Mouse (Mus musculus) heart, embryonic 12.5 days (tissue): Measurements from ENCODE around the gene Zkscan2. TPM values are rescaled to one million over a fixed set of nuclear protein-coding genes. Genes with fewer than 3 reads are reported as not detected.
A peak's percentile ranks its signal among the peaks of the same experiment; 100 is the strongest.

Experiments
- ATAC-seq: fragments of 200-750 bp; cut with Nextera tagmentation; 2 replicates; pipeline ENCODE4 v1.8.0; 2017; ENCODE audit warnings: moderate TSS enrichment, moderate library complexity; ENCODE audit not compliant: insufficient number of reproducible peaks, low FRiP score
- H3K27ac ChIP-seq: fragments of 300-500 bp; sonication (generic); 2 replicates; pipeline ENCODE4 v1.5.1; 2016; ENCODE audit warnings: mild to moderate bottlenecking, moderate library complexity; ENCODE audit not compliant: poor library complexity, severe bottlenecking
- H3K27me3 ChIP-seq: fragments of 300-500 bp; sonication (generic); replicated peaks from 2 replicates; pipeline ENCODE4 v1.6.1; 2016; ENCODE audit warnings: mild to moderate bottlenecking, moderate library complexity
- H3K36me3 ChIP-seq: fragments of 300-500 bp; sonication (generic); 2 replicates; pipeline ENCODE4 v1.6.1; 2016; ENCODE audit warnings: mild to moderate bottlenecking, moderate library complexity
- H3K4me1 ChIP-seq: fragments of 300-500 bp; sonication (generic); replicated peaks from 2 replicates; pipeline ENCODE4 v1.6.1; 2016; ENCODE audit warnings: mild to moderate bottlenecking
- H3K4me2 ChIP-seq: fragments of 300-500 bp; sonication (generic); 2 replicates; pipeline ENCODE4 v1.6.1; 2016; ENCODE audit warnings: mild to moderate bottlenecking, moderate library complexity
- H3K4me3 ChIP-seq: fragments of 300-500 bp; sonication (generic); 2 replicates; pipeline ENCODE4 v1.5.1; 2016; ENCODE audit warnings: mild to moderate bottlenecking
- H3K9ac ChIP-seq: fragments of 300-500 bp; sonication (generic); 2 replicates; pipeline ENCODE4 v1.6.1; 2016; ENCODE audit warnings: mild to moderate bottlenecking, moderate library complexity
- H3K9me3 ChIP-seq: fragments of 300-500 bp; sonication (generic); replicated peaks from 2 replicates; pipeline ENCODE4 v1.6.1; 2016; ENCODE audit warnings: mild to moderate bottlenecking, moderate library complexity
- WGBS: fragments of 180-500 bp; shearing (Covaris S2); methylation state at CpG from one replicate; pipeline ENCODE4 v1.1.7; 2016; 5-methylcytosine and 5-hydroxymethylcytosine counted together
- polyA plus RNA-seq: library from polyadenylated mRNA; unstranded; fragments of >200 nt; fragmentation: Nextera tagmentation; extraction: Ambion mirVana; gene quantifications from 2 replicates; pipeline ENCODE4 v1.2.1, GENCODE M21; 2016

Zkscan2 gene
- polyA plus RNA-seq, 1 experiment from 2014 or later, result 3.2 TPM

DNA sequence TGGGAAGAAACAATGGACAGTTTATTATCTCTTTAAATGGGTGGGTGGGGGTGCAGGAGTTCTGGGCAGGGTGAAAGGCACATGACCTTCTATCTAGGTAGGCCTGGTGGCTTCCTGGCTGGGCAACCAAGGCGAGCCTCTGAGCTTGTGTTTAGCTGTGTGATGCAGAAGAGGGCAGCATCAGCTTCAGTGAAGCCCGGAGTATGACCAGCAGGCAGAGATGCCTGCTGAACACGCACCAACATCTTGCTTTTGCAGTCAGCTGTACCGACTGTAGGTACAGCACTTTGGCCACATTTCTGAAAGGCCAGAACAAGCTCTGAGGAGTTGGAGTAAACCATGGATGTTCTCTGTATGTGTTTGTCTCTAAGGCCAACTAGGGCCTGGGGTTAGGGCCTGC lies 36.7 kb downstream of the Zkscan2 start:
- H3K9ac ChIP-seq, result no peak overlapping the region
- no peaks in the 10 kb centered on the region for H3K36me3 ChIP-seq
- 0 out of 2 replicates have a peak overlapping the region, but pooled peaks have one; percentile 4 for H3K4me3 ChIP-seq
- no peak for ATAC-seq
- peaks cover 24% of the 10 kb centered on the region for H3K4me1 ChIP-seq
- H3K27me3 ChIP-seq, result no peaks in the 10 kb centered on the region
- H3K9me3 ChIP-seq, result no peaks in the 10 kb centered on the region
- H3K27ac ChIP-seq, result no peak overlapping the region
- 74% methylated on average over 4 of the region's 4 CpGs for WGBS
- 0 out of 2 replicates have a peak overlapping the region, but pooled peaks have one; percentile 10 for H3K4me2 ChIP-seq

DNA sequence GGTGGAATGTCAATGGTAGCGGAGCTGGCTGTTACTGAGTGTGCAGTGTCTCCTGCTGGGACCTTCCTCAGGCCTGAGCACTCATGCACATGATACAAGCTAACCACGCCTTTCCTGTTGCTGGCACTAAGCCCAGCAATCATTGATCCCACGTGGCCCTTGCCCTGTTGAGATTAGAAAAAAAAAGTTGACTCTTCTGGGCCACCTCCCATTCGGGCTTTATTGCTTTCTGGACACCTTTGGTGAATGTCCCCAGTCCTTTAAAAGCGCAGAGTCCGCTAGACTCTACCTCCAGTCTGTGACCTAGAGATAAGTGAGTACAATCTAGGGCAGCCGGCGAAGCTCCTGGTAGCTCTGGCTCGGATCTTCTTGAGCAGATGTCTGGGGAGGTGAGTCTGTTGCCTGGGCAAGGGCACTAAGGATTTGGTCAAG lies 38.2 kb downstream of the Zkscan2 start, which contains the start of gene Aqp8:
Aqp8 (plus strand) TSS at position 222 of the 432 bp plus-strand sequence.
- H3K4me3 ChIP-seq, result no peak within 1 kb of the TSS
- peaks cover 16% of the 10 kb centered on the region for H3K4me1 ChIP-seq
- H3K27me3 ChIP-seq, result no peaks in the 10 kb centered on the region
- no peak within 1 kb of the TSS for H3K9ac ChIP-seq
- peak; percentile 87 for ATAC-seq
- H3K9me3 ChIP-seq, result no peaks in the 10 kb centered on the region
- H3K27ac ChIP-seq, result peak within 1 kb of the TSS; percentile 47
- WGBS, result 38% methylated on average over 9 of the region's 9 CpGs
- H3K36me3 ChIP-seq, result no peaks in the 10 kb centered on the region
- peak within 1 kb of the TSS; percentile 17; the same call in 1 of the 2 replicates for H3K4me2 ChIP-seq

DNA sequence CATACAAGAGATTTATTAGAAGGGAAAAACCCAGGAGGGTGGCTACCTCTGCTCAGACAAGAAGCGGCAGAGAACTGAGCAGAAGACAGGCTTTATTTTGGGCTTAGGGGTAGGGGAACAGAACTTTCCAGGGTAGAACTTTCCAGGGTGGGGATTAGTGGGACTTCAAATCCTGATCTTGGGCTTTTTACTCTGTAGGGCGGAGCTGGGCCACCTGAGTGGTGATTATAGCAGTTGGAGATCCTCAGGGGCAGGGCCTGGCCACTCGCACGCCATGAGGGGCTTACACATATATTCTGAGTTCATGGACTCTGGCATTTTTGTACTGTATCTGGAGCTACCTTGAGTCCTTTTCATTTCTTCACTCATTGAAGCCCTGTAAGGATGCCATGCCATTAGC lies 38.9 kb downstream of the Zkscan2 start:
- no peak overlapping the region for H3K9ac ChIP-seq
- no peak overlapping the region; the same call in 1 of the 2 replicates for H3K27ac ChIP-seq
- H3K9me3 ChIP-seq, result no peaks in the 10 kb centered on the region
- ATAC-seq, result no peak
- no peaks in the 10 kb centered on the region for H3K36me3 ChIP-seq
- no peaks in the 10 kb centered on the region for H3K27me3 ChIP-seq
- WGBS, result 80% methylated on average over 4 of the region's 4 CpGs
- H3K4me1 ChIP-seq, result peaks cover 14% of the 10 kb centered on the region
- H3K4me2 ChIP-seq, result no peak overlapping the region; the same call in 1 of the 2 replicates
- H3K4me3 ChIP-seq, result no peak overlapping the region

DNA sequence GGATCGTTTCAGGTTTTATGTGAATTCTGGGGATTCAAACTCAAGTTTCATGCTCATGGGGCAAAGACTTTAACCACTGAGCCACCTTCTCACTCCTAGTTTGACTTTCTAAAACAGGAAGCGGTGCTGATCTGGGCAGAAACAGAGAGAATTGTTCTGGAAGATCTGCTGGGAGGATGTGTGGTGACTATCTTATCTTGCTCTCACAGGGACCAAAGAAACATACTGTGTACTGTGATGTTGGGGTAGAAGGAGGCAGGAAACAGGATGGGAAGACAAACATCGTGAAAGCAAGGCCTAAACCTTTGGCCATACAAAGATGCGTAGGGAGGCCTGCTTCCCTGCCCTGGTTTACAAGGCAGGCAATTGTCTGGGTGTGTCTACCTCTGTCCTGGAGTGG lies 41.0 kb downstream of the Zkscan2 start:
- no peaks in the 10 kb centered on the region for H3K36me3 ChIP-seq
- H3K27me3 ChIP-seq, result no peaks in the 10 kb centered on the region
- peaks cover 14% of the 10 kb centered on the region for H3K4me1 ChIP-seq
- peak overlapping the region; percentile 48; the same call in 1 of the 2 replicates for H3K27ac ChIP-seq
- WGBS, result 48% methylated on average over 4 of the region's 4 CpGs
- H3K9ac ChIP-seq, result no peak overlapping the region
- no peaks in the 10 kb centered on the region for H3K9me3 ChIP-seq
- no peak overlapping the region for H3K4me2 ChIP-seq
- no peak overlapping the region for H3K4me3 ChIP-seq
- ATAC-seq, result peak; percentile 55

DNA sequence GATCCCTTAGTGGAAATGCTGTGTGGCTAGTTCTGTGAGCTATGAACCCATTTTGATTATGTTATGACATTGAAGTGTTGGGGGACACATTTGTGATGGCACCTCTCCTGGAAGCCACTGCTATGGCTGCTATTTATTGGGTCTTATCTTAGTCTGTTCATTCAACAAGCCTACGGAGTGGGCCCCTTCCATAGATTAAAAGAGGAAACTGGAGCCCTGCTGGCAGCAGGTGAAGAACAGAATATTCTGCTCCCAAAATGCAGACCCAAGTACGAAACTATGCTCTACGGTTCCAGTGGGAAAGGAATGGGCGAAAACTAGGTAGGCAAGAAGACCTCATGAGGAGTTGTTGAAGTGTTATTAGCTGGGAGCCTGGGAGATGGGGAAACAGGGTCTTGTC lies 41.9 kb downstream of the Zkscan2 start:
- no peak overlapping the region for H3K27ac ChIP-seq
- H3K4me3 ChIP-seq, result no peak overlapping the region
- no peak overlapping the region for H3K4me2 ChIP-seq
- peaks cover 14% of the 10 kb centered on the region for H3K4me1 ChIP-seq
- H3K9ac ChIP-seq, result no peak overlapping the region
- 74% methylated on average over 4 of the region's 4 CpGs for WGBS
- no peaks in the 10 kb centered on the region for H3K9me3 ChIP-seq
- H3K36me3 ChIP-seq, result no peaks in the 10 kb centered on the region
- H3K27me3 ChIP-seq, result no peaks in the 10 kb centered on the region
- ATAC-seq, result no peak

DNA sequence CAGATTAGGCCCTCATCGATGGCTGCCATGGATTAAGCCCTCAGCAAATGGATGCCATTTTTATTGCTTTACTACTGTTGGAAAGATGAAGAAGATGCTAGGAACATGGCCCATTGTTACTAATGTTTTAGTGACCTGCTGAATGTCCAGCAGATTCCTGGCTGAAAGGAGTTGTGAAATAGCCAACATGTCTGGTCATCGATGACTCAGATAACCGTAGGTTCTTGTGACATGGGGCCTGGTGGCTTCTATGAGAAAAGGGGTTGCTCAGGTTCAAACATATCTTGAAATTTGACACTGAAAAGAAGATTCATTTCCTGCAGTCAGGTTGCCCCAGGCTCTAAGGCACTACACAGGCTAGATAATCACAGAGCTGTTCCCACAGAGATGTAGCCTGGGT lies 45.2 kb downstream of the Zkscan2 start:
- Histone ChIP-seq H3K4me2 (no peak overlapping the region), H3K9me3 (no peaks in the 10 kb centered on the region), H3K9ac (no peak overlapping the region), H3K27me3 (no peaks in the 10 kb centered on the region), H3K36me3 (no peaks in the 10 kb centered on the region), H3K4me3 (no peak overlapping the region), H3K4me1 (peaks cover 7% of the 10 kb centered on the region), H3K27ac (no peak overlapping the region)
- ATAC-seq, result no peak
- WGBS, result 78% methylated on average over 3 of the region's 3 CpGs

DNA sequence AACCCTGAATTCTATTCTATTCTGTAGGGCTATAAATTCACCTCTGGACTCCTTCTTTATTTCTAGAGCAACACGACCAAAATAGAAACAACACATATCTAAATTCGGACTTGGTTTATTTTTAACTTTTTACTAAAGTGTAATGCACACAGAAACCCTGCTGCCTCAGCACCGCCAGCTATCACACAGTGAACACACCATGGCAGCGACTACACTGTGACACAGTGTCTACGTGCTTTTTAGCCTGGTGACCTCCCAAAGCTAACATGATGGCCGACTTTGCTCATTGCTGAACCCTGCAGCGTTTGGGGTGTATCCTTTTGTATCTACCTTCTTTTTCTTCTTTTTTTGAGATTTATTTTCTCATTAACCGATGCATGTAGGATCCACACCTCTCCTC lies 47.2 kb downstream of the Zkscan2 start:
- H3K9me3 ChIP-seq, result no peaks in the 10 kb centered on the region
- no peak for ATAC-seq
- peaks cover 4% of the 10 kb centered on the region for H3K4me1 ChIP-seq
- WGBS, result 66% methylated on average over 8 of the region's 8 CpGs
- H3K36me3 ChIP-seq, result no peaks in the 10 kb centered on the region
- H3K27ac ChIP-seq, result no peak overlapping the region
- no peaks in the 10 kb centered on the region for H3K27me3 ChIP-seq
- H3K9ac ChIP-seq, result no peak overlapping the region
- no peak overlapping the region for H3K4me2 ChIP-seq
- no peak overlapping the region for H3K4me3 ChIP-seq

DNA sequence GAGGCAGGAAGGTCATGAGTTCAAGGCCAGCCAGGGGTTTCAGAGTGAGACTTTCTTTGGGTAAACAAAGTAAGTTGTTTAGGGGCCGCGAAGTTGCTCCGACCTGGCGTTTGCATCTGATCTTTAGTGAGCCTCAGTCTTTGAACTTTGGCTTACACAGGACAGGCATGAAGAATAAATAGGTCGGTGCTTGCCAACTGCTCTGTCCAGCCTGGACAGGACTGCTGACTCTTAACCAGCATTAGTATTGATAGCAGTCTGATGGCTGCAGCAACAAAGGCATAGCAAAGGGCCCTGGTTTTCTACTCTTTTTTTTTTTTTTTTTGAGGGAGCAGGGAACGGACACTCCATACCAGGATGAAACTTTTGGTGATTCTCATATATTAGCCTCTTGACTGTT lies 47.7 kb downstream of the Zkscan2 start:
- WGBS, result 70% methylated on average over 6 of the region's 6 CpGs
- no peak overlapping the region for H3K4me2 ChIP-seq
- H3K4me1 ChIP-seq, result peaks cover 4% of the 10 kb centered on the region
- ATAC-seq, result no peak
- H3K9ac ChIP-seq, result no peak overlapping the region
- no peaks in the 10 kb centered on the region for H3K36me3 ChIP-seq
- H3K27me3 ChIP-seq, result no peaks in the 10 kb centered on the region
- no peaks in the 10 kb centered on the region for H3K9me3 ChIP-seq
- H3K27ac ChIP-seq, result no peak overlapping the region
- no peak overlapping the region for H3K4me3 ChIP-seq

DNA sequence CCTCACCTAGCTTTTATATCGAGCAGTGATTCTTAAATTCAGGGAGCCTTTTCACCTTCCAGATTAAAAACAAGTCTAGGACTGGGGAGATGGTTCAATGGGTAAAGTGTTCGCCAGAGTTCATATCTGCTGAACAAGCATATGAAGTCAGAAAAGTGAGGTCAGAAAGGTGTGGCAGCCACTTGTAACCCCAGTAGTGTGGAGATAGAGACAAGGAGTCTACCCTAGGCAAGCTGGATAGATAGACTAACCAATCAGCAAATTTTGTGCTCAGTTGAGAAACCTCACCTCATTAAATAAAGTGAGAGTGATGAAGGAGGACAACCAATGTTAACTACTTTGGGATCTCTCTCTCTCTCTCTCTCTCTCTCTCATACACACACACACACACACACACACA lies 49.7 kb downstream of the Zkscan2 start:
- H3K36me3 ChIP-seq, result no peaks in the 10 kb centered on the region
- H3K4me3 ChIP-seq, result no peak overlapping the region
- no peak overlapping the region for H3K9ac ChIP-seq
- ATAC-seq, result no peak
- no peak overlapping the region for H3K27ac ChIP-seq
- H3K4me1 ChIP-seq, result peaks cover 4% of the 10 kb centered on the region
- no peaks in the 10 kb centered on the region for H3K27me3 ChIP-seq
- WGBS, result 90% methylated on average over 2 of the region's 2 CpGs
- H3K9me3 ChIP-seq, result no peaks in the 10 kb centered on the region
- H3K4me2 ChIP-seq, result no peak overlapping the region

DNA sequence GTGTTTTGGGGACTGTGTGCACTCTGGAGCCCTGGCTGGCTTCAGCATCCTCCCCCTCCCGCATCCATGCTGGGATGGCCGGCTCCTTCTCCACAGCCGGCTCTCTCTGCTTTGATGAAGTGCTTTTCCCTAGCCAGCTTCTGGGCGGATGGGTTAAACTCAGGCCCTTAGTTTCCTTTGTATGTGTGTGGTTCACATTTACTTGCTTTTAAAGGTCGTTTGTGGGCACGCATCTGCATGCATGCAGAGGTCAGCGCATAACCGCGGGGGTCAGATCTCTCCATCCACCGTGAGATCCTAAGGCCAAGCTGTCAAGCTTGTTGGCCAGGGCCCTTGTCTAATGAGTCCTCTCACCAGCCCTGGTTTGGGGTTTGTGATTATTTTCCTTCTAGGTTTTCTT lies 50.6 kb downstream of the Zkscan2 start:
- H3K27me3 ChIP-seq, result no peaks in the 10 kb centered on the region
- H3K27ac ChIP-seq, result no peak overlapping the region
- H3K4me1 ChIP-seq, result peaks cover 4% of the 10 kb centered on the region
- H3K36me3 ChIP-seq, result no peaks in the 10 kb centered on the region
- ATAC-seq, result no peak
- no peak overlapping the region for H3K4me2 ChIP-seq
- 74% methylated on average over 10 of the region's 10 CpGs for WGBS
- no peak overlapping the region for H3K9ac ChIP-seq
- no peak overlapping the region for H3K4me3 ChIP-seq
- no peaks in the 10 kb centered on the region for H3K9me3 ChIP-seq

DNA sequence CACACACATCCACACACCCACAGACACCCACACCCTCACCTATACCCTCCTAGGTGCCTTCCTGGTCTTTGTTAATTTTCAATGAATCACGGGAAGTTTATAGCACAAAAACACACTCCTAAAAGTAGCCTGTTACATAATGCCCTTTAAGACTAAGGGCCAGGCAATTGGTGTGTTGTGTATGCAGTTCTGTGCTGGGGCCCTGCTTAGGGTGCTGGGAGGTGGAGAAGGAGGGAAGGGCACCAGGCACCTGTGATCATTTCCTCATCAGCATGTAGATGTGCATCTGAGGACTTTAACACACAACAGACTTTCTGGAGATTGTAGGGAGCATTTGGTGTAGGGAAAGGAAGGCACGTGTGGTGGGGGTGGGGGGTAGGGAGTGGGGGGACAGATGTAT lies 51.5 kb downstream of the Zkscan2 start:
- no peak overlapping the region for H3K4me3 ChIP-seq
- peaks cover 4% of the 10 kb centered on the region for H3K4me1 ChIP-seq
- ATAC-seq, result no peak
- H3K4me2 ChIP-seq, result no peak overlapping the region
- H3K9me3 ChIP-seq, result no peaks in the 10 kb centered on the region
- no peak overlapping the region for H3K27ac ChIP-seq
- H3K27me3 ChIP-seq, result no peaks in the 10 kb centered on the region
- H3K36me3 ChIP-seq, result no peaks in the 10 kb centered on the region
- WGBS, result 77% methylated on average over 2 of the region's 2 CpGs
- no peak overlapping the region for H3K9ac ChIP-seq

DNA sequence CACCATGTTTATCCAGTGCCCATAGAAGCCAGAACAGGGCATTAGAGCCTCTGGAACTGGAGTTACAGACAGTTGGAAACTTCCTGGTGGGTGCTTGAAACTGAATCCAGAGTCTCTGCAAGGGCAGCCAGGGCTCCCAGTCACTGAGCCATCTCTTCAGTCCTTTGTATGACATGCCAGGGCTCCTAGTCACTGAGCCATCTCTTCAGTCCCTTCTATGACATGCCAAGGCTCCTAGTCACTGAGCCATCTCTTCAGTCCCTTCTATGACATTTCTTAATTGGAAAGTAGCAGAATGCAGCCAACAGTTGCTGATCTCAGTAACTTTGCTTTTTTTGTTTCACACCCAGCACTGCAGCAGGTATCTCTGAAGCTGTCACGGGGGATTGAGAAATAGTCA lies 58.2 kb downstream of the Zkscan2 start:
- Histone ChIP-seq H3K9ac (no peak overlapping the region), H3K4me1 (peaks cover 4% of the 10 kb centered on the region; the same call in 1 of the 2 replicates), H3K4me3 (no peak overlapping the region), H3K27me3 (no peaks in the 10 kb centered on the region), H3K9me3 (peaks cover 6% of the 10 kb centered on the region; the same call in 1 of the 2 replicates), H3K4me2 (no peak overlapping the region), H3K27ac (no peak overlapping the region), H3K36me3 (no peaks in the 10 kb centered on the region)
- no peak for ATAC-seq
- 63% methylated on average over 1 of the region's 1 CpGs for WGBS
